Mouse (Mus musculus): ENCODE measurements around the gene Gm15056. TPM values are rescaled to one million over a fixed set of nuclear protein-coding genes. Genes with fewer than 3 reads are reported as not detected.

The Gm15056 gene
- total RNA-seq (2021), result not detected
- long read RNA-seq, experiment 1, result 0 reads
- long read RNA-seq, experiment 2, result 0 reads

DNA sequence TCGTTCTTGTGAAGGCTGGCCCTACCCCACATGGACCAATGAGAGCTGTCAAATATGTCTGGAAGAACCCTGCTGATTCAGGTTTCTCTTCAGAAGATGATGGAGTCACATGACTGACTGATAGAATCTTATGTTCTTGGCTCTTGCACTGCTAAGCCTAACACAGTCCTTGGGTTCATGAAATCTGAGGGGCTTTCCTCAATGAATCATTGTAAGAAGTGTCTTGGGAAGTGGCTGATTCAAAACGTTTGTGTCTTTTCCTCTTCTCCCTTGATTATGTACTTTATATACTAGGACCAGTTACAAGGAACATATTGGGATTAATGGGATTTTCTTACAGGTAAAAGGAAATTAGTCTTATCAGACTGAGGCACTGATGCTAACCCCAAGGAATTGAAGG, at the start of gene Gm15056:
Gene Gm15056 (minus strand): TSS at position 101 of the 400 bp plus-strand sequence.
- DNase-seq (ENCODE audit: low spot score in 2 of 2), result no peak

DNA sequence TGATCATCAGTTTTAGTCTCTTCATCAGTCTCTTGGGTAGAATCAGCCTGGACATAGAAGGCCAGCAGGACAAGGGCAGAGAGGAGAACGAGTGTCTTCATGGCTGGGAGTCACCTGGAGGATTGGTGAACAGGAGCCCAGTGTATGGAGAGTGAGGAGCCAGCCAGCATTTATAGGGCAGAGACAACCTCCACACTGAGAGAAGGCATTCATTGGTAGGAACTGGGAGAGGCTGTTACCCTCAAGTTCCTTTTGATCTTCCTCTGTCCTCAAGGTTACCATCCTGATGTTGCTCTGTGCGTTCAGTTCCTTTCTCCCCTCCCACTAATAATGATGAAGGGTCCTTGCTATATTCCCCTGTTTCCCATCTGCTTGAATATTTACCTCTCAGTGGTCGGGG, 42.2 kb upstream of the Gm15056 start, which contains the start of gene AY761185:
Gene AY761185 (minus strand): TSS at position 101 of the 400 bp plus-strand sequence.
- DNase-seq (ENCODE audit: low spot score in 2 of 2), result no peak

DNA sequence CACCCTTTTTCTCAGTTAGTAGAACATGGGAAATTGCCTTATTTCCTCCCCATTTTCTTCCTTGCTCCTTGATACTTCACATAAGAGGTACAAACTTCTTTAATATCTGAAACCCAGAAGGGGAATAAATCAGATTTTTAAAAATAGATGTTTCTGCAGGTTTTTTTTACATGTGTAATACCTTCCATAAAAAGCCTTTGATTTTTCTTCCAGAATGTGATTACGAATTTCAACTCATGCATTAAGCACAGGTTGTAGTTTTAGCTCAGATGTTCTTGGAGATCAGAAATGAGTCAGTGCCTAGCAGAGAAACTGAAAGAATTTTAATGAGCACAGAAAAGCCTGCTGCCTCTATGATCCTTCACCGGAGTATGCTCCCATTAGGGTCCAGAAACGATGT, 19.5 kb upstream of the Gm15056 start, which contains the start of gene Gm6040:
Gene Gm6040 (minus strand): TSS at position 101 of the 400 bp plus-strand sequence.
- DNase-seq (ENCODE audit: low spot score in 2 of 2), result no peak

DNA sequence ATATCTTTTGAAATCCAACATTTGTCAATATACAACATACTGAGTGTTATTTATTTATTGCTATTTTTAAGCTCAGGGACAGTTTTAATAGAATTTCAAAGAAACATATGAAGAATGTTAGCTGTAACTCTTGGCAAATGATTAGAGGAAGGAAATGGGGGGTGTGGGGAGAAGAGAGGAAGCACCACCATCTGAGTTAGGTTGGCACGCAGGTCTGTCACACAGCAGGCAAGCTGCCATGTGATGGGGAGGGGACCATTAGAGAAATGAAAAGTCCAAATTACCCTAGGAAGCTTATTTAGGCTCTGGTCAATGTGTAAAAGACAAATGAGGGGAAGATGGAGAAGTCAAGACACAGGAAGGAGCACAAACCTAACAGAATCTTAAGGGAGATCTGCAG, 9.9 kb upstream of the Gm15056 start:
- no peak for DNase-seq (ENCODE audit: low spot score in 2 of 2)

DNA sequence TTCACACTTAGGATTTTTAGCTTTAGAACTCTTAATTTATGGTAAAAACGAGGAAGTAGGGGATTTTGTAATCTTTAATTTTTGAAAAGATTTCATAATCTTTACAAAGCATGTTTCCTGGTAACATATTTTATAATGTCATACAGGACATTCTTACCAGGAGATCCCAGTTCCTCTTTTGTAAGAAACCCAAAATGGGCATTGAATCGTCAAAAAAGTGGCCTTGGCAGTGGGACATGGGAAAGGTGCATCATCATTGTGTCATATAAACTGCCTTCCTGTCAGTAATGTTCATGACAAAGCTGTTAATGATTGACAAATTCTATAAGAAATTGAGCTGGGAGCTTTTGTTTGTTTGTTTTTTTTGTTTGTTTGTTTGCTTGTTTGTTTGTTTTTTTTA, 5.8 kb upstream of the Gm15056 start:
- DNase-seq (ENCODE audit: low spot score in 2 of 2), result no peak

DNA sequence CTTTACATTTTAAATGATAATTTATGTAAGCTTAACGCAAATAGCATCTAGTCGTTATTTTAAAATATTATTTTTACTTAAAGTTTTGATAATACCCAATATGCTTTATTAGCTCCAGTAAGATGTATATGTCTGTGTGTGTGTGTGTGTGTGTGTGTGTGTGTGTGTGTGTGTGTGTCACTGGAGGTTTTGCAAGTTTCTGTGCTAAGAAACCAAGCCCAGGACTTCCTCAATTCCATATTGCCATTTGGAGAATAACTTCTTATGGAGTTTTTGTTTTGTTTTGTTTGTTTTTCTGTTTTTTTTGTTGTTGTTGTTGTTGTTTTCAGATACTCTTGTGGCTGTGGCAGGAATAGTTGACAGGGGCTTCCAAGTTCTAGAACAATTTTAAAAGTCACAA, 4.7 kb upstream of the Gm15056 start:
- DNase-seq (ENCODE audit: low spot score in 2 of 2), result no peak

DNA sequence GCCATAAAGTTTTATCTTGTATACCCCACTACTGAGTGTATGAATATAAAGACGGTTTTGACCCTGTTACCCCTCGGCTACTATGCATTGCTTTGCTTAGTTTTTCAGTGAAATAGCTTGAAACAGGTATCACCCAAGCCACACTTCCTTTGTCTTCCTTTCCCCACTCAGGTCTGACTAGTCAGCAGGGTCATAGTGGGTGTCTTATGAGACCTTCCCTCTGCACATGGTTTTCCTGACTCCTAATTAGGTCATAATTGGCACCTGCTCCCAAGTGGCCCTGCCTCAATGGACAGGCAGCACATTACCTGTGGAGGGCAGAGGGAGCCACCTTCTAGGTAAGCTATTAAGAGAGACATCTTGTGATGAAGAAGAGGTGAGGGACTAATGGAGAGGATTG, 10.1 kb downstream of the Gm15056 start, which contains the start of gene Defb33:
Gene Defb33 (plus strand): TSS at position 301 of the 400 bp plus-strand sequence.
- DNase-seq (ENCODE audit: low spot score in 2 of 2), result no peak

DNA sequence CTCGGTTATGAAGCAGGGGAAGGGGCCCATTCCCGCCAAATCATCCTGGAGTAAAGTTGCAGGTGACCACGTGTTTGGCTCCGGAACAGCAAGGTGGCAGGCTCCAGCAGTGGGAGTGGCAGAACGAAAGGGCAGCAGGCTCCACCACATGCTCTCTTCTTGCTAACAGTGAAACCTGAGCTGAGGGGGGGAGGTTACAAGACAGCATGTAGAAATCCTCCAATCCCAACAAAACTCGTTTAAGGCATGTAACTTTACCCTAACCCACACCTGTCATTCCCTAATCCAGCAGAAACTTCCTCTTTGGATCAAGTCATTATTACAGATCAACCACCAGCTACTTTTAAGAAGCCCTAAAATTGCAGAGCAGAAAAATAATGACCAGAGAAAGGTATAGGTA, 27.8 kb downstream of the Gm15056 start:
- no peak for DNase-seq (ENCODE audit: low spot score in 2 of 2)

Other genes starting within 250 kb of the Gm15056 start
- gene Defb33, start 10.0 kb downstream of the Gm15056 start, total RNA-seq (2021), result not detected
- gene Gm6040, start 19.4 kb upstream of the Gm15056 start, total RNA-seq (2021), result not detected
- gene AY761185, start 42.1 kb upstream of the Gm15056 start, total RNA-seq (2021), result not detected
- not detected for gene Defa21, start 122.9 kb upstream of the Gm15056 start, total RNA-seq (2021)
- not detected for gene Defa23, start 152.4 kb upstream of the Gm15056 start, total RNA-seq (2021)
- not detected for gene Defa35, start 162.4 kb upstream of the Gm15056 start, total RNA-seq (2021)
- gene Defa25, start 181.8 kb upstream of the Gm15056 start, total RNA-seq (2021), result not detected
- gene Gm14851, start 193.4 kb upstream of the Gm15056 start, total RNA-seq (2021), result not detected
- not detected for gene Defa30, start 232.0 kb upstream of the Gm15056 start, total RNA-seq (2021)